Mouse (Mus musculus) erythroblast, embryonic 14.5 days (primary cell): ENCODE measurements around the gene Nucb2.

Source experiments
- GATA1 ChIP-seq: IDR thresholded peaks from 2 replicates; pipeline ENCODE4 v1.6.1; 2012; ENCODE audit warnings: low read length, inconsistent platforms, mixed read lengths
- TAL1 ChIP-seq: IDR thresholded peaks from 3 replicates; pipeline ENCODE4 v1.6.1; 2012; ENCODE audit warnings: low read length, inconsistent platforms, mixed read lengths

GRCm38 (mm10) chr7:116484213-116484612 is 20.0 kb upstream of the Nucb2 start:
- TF ChIP-seq TAL1, result no peak
- no peak for TF ChIP-seq GATA1
